Mouse (Mus musculus): ENCODE data around the gene Arih2. TPM values are rescaled to one million over a fixed set of nuclear protein-coding genes. Genes with fewer than 3 reads are reported as not detected.

The Arih2 gene
- polyA plus RNA-seq, 1 experiment from 2014 or later, result 59.2 TPM

DNA sequence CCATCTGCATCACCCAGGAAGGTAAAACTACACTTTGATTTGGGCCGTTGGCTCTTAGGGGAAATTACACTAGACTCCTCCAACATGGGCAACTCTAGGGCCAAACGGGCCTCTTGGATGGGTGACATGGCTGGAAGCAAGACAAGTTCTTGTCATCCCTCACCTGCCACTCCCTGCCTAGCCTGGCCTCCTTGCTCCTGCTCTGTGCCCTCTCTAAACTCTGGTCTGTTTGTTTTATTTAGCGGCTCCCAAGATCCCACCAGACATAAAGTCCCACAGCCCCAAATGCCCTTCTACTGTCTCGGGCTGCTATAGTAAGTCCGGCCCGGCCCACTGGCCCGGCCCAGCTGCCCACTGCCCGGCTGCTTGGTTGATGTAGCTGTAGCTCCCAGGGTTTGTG is 85.5 kb downstream of the Arih2 start:
- H3K27me3 ChIP-seq (ENCODE audit: low read depth, poor library complexity, severe bottlenecking), result no peaks in the 10 kb centered on the region
- H3K9me3 ChIP-seq (replicated peaks), result no peaks in the 10 kb centered on the region
- no peak overlapping the region for H3K27ac ChIP-seq
- WGBS, result 90% methylated on average over 8 of the region's 8 CpGs
- peaks cover 66% of the 10 kb centered on the region for H3K36me3 ChIP-seq
- H3K4me3 ChIP-seq, result no peak overlapping the region
- no peak for DNase-seq (ENCODE audit: low spot score)
- H3K4me1 ChIP-seq, result peaks cover 38% of the 10 kb centered on the region

GRCm38 (mm10) chr9:108560227-108560841 is 88.9 kb downstream of the Arih2 start, which contains the start of gene Impdh2:
Gene Impdh2, plus strand, starts transcription at chr9:108560286.
- Histone ChIP-seq H3K27me3 (ENCODE audit: low read depth, poor library complexity, severe bottlenecking) (no peaks in the 10 kb centered on the region), H3K36me3 (peaks cover 85% of the 10 kb centered on the region), H3K9me3 (replicated peaks) (no peaks in the 10 kb centered on the region), H3K4me3 (peak within 1 kb of the TSS; percentile 71), H3K27ac (peak within 1 kb of the TSS; percentile 88), H3K4me1 (peaks cover 13% of the 10 kb centered on the region)
- WGBS, result under 1% methylated on average over 53 of the region's 53 CpGs
- peak; percentile 95 for DNase-seq (ENCODE audit: low spot score)

DNA sequence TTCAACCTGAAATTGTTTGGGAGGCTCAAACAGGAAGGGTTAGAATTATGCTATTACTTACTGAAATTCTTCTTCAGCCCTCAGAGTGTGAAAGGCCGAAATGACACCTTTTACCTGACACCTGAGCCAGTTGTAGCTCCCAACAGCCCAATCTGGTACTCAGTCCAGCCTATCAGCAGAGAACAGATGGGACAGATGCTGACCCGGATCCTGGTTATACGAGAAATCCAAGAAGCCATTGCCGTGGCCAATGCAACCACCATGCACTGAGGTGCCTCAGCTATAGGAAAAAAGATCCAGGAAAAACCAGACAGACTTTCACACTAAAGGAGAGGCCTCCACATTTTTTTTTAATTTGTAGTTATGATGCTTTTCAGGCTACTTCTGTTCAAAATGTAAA is 90.0 kb downstream of the Arih2 start:
- Histone ChIP-seq H3K9me3 (replicated peaks) (no peaks in the 10 kb centered on the region), H3K4me1 (peaks cover 13% of the 10 kb centered on the region), H3K4me3 (no peak overlapping the region), H3K27ac (no peak overlapping the region), H3K27me3 (ENCODE audit: low read depth, poor library complexity, severe bottlenecking) (no peaks in the 10 kb centered on the region), H3K36me3 (peaks cover 85% of the 10 kb centered on the region)
- DNase-seq (ENCODE audit: low spot score), result no peak
- WGBS, result 91% methylated on average over 4 of the region's 4 CpGs

MicroRNAs within 50 kb of the gene (microRNA counts, 519-probe panel; counts per million panel counts)
- 4,814 counts per million, percentile 84 among the panel's probes with 10 or more counts for microRNA mmu-miR-191
- microRNA mmu-miR-425, result 3,878 counts per million, percentile 78 among the panel's probes with 10 or more counts

Small RNA genes within 50 kb of the gene (microRNA-seq; reads per million reads assigned to microRNA genes)
- gene Gm24083 (not detected), gene Gm26298 (not detected), gene Mir191 (not detected), gene Mir425 (2,079 reads per million, percentile 84 among the genes with 10 or more reads in this experiment)

Other genes with a start within 250 kb of the Arih2 start
- 1.1 and 1.3 TPM in 2 replicates for gene Ccdc36, start 220.9 kb downstream of the Arih2 start, polyA plus RNA-seq (2016; fragmentation: Nextera tagmentation; extraction: Ambion mirVana)
- not detected in 2 replicates for gene BC048562, start 212.9 kb downstream of the Arih2 start, polyA plus RNA-seq (2016; fragmentation: Nextera tagmentation; extraction: Ambion mirVana)
- gene Ccdc71, start 188.9 kb downstream of the Arih2 start, polyA plus RNA-seq (2016; fragmentation: Nextera tagmentation; extraction: Ambion mirVana), result 62.8 and 65.8 TPM in 2 replicates
- 10.9 and 17.8 TPM in 2 replicates for gene Klhdc8b, start 187.8 kb downstream of the Arih2 start, polyA plus RNA-seq (2016; fragmentation: Nextera tagmentation; extraction: Ambion mirVana)
- gene Lamb2, start 169.7 kb downstream of the Arih2 start, polyA plus RNA-seq (2016; fragmentation: Nextera tagmentation; extraction: Ambion mirVana), result 19.7 and 31.6 TPM in 2 replicates
- 87.2 and 107 TPM in 2 replicates for gene Usp19, start 158.8 kb downstream of the Arih2 start, polyA plus RNA-seq (2016; fragmentation: Nextera tagmentation; extraction: Ambion mirVana)
- gene Qars, start 141.7 kb downstream of the Arih2 start, polyA plus RNA-seq (2016; fragmentation: Nextera tagmentation; extraction: Ambion mirVana), result 124 and 127 TPM in 2 replicates
- 170 and 173 TPM in 2 replicates for gene Qrich1, start 132.6 kb downstream of the Arih2 start, polyA plus RNA-seq (2016; fragmentation: Nextera tagmentation; extraction: Ambion mirVana)
- gene Impdh2, start 89.1 kb downstream of the Arih2 start, polyA plus RNA-seq (2016; fragmentation: Nextera tagmentation; extraction: Ambion mirVana), result 255 and 288 TPM in 2 replicates
- 46.2 and 49.3 TPM in 2 replicates for gene Ndufaf3, start 82.0 kb downstream of the Arih2 start, polyA plus RNA-seq (2016; fragmentation: Nextera tagmentation; extraction: Ambion mirVana)
- 175 and 214 TPM in 2 replicates for gene Dalrd3, start 79.5 kb downstream of the Arih2 start, polyA plus RNA-seq (2016; fragmentation: Nextera tagmentation; extraction: Ambion mirVana)
- 165 and 236 TPM in 2 replicates for gene Wdr6, start 70.6 kb downstream of the Arih2 start, polyA plus RNA-seq (2016; fragmentation: Nextera tagmentation; extraction: Ambion mirVana)
- 3.7 and 6.5 TPM in 2 replicates for gene P4htm, start 51.7 kb downstream of the Arih2 start, polyA plus RNA-seq (2016; fragmentation: Nextera tagmentation; extraction: Ambion mirVana)
- 28.8 and 35.7 TPM in 2 replicates for gene Slc25a20, start 12.7 kb upstream of the Arih2 start, polyA plus RNA-seq (2016; fragmentation: Nextera tagmentation; extraction: Ambion mirVana)
- 27.0 and 27.8 TPM in 2 replicates for gene Prkar2a, start 39.9 kb upstream of the Arih2 start, polyA plus RNA-seq (2016; fragmentation: Nextera tagmentation; extraction: Ambion mirVana)
- gene Ip6k2, start 134.4 kb upstream of the Arih2 start, polyA plus RNA-seq (2016; fragmentation: Nextera tagmentation; extraction: Ambion mirVana), result 93.9 and 121 TPM in 2 replicates
- 13.0 and 21.0 TPM in 2 replicates for gene Nckipsd, start 159.0 kb upstream of the Arih2 start, polyA plus RNA-seq (2016; fragmentation: Nextera tagmentation; extraction: Ambion mirVana)
- gene Celsr3, start 176.9 kb upstream of the Arih2 start, polyA plus RNA-seq (2016; fragmentation: Nextera tagmentation; extraction: Ambion mirVana), result 0.06 and 0.14 TPM in 2 replicates
- 9.7 and 13.7 TPM in 2 replicates for gene Slc26a6, start 203.9 kb upstream of the Arih2 start, polyA plus RNA-seq (2016; fragmentation: Nextera tagmentation; extraction: Ambion mirVana)

Measured in limb, embryonic 10.5 days (tissue).